Mouse (Mus musculus): ENCODE results near the gene Cryaa.

GRCm38 (mm10) chr17:31633007-31633406 lies 44.6 kb upstream of the Cryaa start:
- TF ChIP-seq CTCF (IDR thresholded peaks at IDR 0.05; ENCODE audit: low read depth, low read length) (no peak), POLR2A (IDR thresholded peaks at IDR 0.05; ENCODE audit: extremely low read depth, insufficient read depth, low read length) (no peak)
